Mouse (Mus musculus): ENCODE data around the gene 3110001I22Rik.

DNA sequence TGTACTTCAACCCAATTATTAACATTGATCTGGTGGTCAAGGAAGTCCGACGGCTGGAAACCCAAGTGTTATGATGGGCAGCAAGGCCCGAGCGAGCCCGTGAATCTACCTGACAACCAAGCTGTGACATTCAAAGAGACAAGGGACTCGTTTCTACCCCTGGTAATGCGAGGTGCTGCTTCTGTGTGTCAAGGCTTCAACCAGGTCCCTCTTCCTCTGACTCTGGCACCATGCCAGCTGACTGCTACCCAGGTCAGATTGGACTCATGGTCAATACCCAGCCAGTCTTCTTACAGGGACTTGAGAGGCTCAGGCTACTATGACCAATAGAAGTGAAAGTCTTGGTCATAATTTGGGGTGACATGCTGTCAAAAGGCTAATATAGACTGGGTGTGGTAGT lies 30.5 kb downstream of the 3110001I22Rik start:
- no peak for TF ChIP-seq HCFC1 (IDR thresholded peaks at IDR 0.05; ENCODE audit: borderline replicate concordance, insufficient read depth, low read length)
- TF ChIP-seq ZNF384 (IDR thresholded peaks at IDR 0.05; ENCODE audit: low read depth, low read length): no peak
